Mouse (Mus musculus) ES-E14 (cell line): ENCODE results near the gene Slirp.

Source experiments
- CHD2 ChIP-seq: IDR thresholded peaks from 2 replicates; pipeline ENCODE4 v1.6.1; 2014; ENCODE audit warnings: mild to moderate bottlenecking, low read depth, low read length, inconsistent platforms
- HCFC1 ChIP-seq: IDR thresholded peaks from 2 replicates; pipeline ENCODE4 v1.6.1; 2012; ENCODE audit warnings: low read length, inconsistent platforms, borderline replicate concordance; ENCODE audit not compliant: insufficient read depth
- MAFK ChIP-seq: IDR thresholded peaks from 2 replicates; pipeline ENCODE4 v1.6.1; 2014; ENCODE audit warnings: mild to moderate bottlenecking, low read depth, low read length, inconsistent platforms; ENCODE audit not compliant: insufficient read depth
- ZC3H11A ChIP-seq: IDR thresholded peaks from 2 replicates; pipeline ENCODE4 v1.6.1; 2012; ENCODE audit warnings: low read depth, mild to moderate bottlenecking, inconsistent platforms, low read length, borderline replicate concordance
- ZNF384 ChIP-seq: IDR thresholded peaks from 2 replicates; pipeline ENCODE4 v1.6.1; 2012; ENCODE audit warnings: low read depth, low read length, inconsistent platforms

- TF ChIP-seq MAFK (no peak), ZC3H11A (no peak), CHD2 (no peak), HCFC1 (no peak), ZNF384 (no peak)
Measured at GRCm38 (mm10) chr12:87409123-87409522, 34.6 kb upstream of the Slirp start.
